Mouse (Mus musculus) bone marrow, adult 2 months (tissue): ENCODE measurements around the gene Rrp12. TPM values are rescaled to one million over a fixed set of nuclear protein-coding genes. Genes with fewer than 3 reads are reported as not detected.

Experiments
- H3K27ac ChIP-seq: fragments of 200-500 bp; 2 replicates; pipeline ENCODE4 v1.5.1; 2012; ENCODE audit warnings: low read depth, mild to moderate bottlenecking, control low read depth, inconsistent platforms, low read length; ENCODE audit not compliant: control insufficient read depth, poor library complexity, insufficient read depth
- H3K4me1 ChIP-seq: fragments of 200-500 bp; 2 replicates; pipeline ENCODE4 v1.6.1; 2011; ENCODE audit warnings: low read length; ENCODE audit not compliant: control insufficient read depth, insufficient read depth
- H3K4me3 ChIP-seq: fragments of 200-500 bp; replicated peaks from 2 replicates; pipeline ENCODE3; 2011; ENCODE audit warnings: mild to moderate bottlenecking, low read depth, low read length, control low read depth; ENCODE audit not compliant: control insufficient read depth
- CTCF ChIP-seq: fragments of 200-500 bp; IDR thresholded peaks from 2 replicates; pipeline ENCODE4 v1.5.1; 2011; ENCODE audit warnings: low read length, control low read depth; ENCODE audit not compliant: control insufficient read depth, insufficient read depth
- POLR2A ChIP-seq: fragments of 200-500 bp; IDR thresholded peaks from 2 replicates; pipeline ENCODE4 v1.6.1; 2011; ENCODE audit warnings: low read depth, mild to moderate bottlenecking, control low read depth, low read length, borderline replicate concordance; ENCODE audit not compliant: control insufficient read depth
- WGBS: fragments of 180-500 bp; shearing (Covaris S2); methylation state at CpG from one replicate; pipeline ENCODE4 v1.1.7; 2018; 5-methylcytosine and 5-hydroxymethylcytosine counted together
- polyA plus RNA-seq: library from polyadenylated mRNA; stranded (reverse); fragments of >200 nt; gene quantifications from 2 replicates; pipeline ENCODE4 v1.2.4, GENCODE M21; 2011; ENCODE audit warnings: low replicate concordance; ENCODE audit not compliant: missing spikeins, insufficient read depth, insufficient read length

Gene Rrp12
- polyA plus RNA-seq, 1 experiment: 12.5 TPM

DNA sequence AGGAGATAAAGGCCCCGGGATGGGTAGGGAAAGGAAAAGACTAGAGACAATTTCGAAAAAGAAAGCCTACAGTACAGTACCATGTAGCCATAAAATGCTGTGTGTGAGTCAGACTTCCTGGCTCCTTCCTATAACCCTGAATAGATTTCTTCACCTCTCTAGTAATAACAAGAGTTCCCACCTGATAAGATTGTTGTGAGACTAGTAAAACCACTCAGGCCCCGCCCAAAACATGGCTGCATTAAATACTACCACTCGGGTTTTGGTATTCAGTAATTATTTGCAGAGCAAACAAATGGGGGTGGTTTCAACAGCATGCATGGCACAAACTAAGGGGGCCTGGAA is 58.1 kb downstream of the Rrp12 start:
- Histone ChIP-seq H3K27ac (peak overlapping the region; percentile 32; the same call in 1 of the 2 replicates), H3K4me1 (peaks cover 3% of the 10 kb centered on the region; the same call in 1 of the 2 replicates), H3K4me3 (no peak overlapping the region)
- 38% methylated on average over 4 of the region's 4 CpGs for WGBS
- TF ChIP-seq CTCF: no peak
- TF ChIP-seq POLR2A: no peak

DNA sequence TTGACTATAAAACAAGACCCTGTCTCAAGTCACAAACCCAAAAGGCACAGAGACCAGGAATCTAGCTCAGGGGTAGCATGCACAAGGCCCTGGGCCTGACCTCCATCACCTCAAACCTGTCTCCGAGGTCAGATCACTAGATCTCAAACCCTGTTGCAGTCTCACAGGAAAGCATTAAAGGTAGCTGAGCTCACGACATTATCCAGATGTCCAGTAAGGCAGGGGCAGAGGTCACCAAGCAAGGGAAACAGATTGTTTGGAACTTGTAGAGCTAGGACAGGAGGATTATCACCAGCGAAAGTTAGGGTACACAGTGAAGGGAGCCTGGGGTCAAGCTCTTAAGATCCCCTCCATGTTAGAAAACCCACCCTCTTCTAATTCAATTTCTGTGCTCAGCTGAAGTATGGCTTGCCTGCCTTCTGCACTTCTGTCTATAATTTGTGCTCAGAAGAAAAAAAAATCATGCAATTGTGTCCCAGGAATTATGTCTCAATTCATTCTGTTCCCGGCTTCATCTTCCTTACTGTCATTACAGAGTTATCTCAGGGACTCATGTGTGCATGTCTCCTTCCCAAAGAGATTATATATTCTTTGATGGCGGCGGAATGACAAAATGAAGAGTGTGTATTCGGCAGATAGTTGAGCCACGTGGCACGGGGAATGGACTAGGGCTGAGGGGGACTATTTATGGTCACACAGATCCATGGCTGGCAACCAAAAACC is 58.6 kb downstream of the Rrp12 start:
- H3K4me1 ChIP-seq: peaks cover 3% of the 10 kb centered on the region
- peak overlapping the region; percentile 32; the same call in 1 of the 2 replicates for H3K27ac ChIP-seq
- 63% methylated on average over 9 of the region's 9 CpGs for WGBS
- no peak for TF ChIP-seq POLR2A
- TF ChIP-seq CTCF: no peak
- H3K4me3 ChIP-seq: no peak overlapping the region

DNA sequence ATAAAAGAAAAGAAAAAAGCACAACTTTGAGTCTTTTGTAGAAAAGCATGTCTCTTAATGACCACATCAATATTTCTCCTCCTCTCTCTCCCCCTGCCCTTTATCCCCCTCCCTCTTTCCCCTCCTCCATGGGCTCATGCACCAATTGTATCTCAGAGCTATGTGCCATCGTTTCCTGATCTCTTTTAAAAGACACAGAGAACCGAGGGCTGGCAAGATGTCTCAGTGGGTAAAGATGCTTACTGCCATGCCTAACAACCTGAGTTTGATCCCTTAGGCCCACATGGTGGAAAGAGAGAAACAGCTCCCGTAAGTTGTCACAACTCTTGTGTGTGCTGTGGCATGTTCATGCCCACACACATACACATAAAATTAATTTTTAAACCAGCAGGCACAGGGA is 59.3 kb downstream of the Rrp12 start:
- TF ChIP-seq POLR2A (no peak), CTCF (no peak)
- peaks cover 3% of the 10 kb centered on the region for H3K4me1 ChIP-seq
- WGBS: 66% methylated on average over 3 of the region's 3 CpGs
- no peak overlapping the region for H3K27ac ChIP-seq
- no peak overlapping the region for H3K4me3 ChIP-seq

DNA sequence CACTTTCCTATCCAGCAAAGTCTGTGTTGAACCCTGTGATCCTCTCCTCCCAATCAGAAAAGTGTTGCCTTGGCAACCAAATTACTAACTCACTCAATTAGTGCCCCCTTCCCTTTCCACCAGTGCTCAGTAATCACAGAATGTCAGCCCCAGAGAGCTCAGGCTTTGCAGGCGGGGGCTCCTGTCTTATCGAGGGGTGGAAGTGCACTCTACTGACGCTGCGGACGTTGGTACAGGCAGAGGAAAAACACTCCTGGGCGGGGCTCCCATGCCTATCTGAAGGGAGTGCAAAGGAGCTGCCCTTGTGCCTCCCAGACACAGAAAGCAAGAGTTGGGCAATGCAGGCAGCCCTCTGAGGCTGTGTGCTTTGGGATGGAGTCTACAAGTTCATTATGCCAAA is 60.2 kb downstream of the Rrp12 start:
- 9% methylated on average over 6 of the region's 6 CpGs for WGBS
- H3K4me3 ChIP-seq: no peak overlapping the region
- TF ChIP-seq CTCF (no peak), POLR2A (no peak)
- peaks cover 1% of the 10 kb centered on the region for H3K4me1 ChIP-seq
- H3K27ac ChIP-seq: no peak overlapping the region

DNA sequence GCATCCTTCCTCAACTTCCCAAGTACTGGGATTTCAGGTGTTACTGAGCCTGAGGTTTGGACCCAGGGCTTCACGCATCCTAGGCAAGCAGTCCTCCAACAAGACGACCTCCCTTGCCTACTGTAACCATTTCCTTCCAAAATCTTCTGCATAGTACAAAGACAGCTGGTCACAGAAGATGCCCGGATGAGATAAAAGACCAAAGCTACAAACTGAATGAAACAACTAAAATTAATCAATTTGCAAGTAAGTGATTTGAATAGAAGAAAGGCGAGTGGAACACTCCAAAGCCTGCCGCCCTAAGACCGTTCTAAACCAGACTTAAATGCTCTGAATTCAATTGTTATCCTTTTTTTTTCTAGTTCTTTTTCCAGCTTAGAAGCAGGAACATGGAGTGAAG is 60.6 kb downstream of the Rrp12 start:
- WGBS: 66% methylated on average over 6 of the region's 6 CpGs
- no peak for TF ChIP-seq CTCF
- TF ChIP-seq POLR2A: no peak
- no peak overlapping the region for H3K27ac ChIP-seq
- peaks cover 1% of the 10 kb centered on the region for H3K4me1 ChIP-seq
- no peak overlapping the region for H3K4me3 ChIP-seq

DNA sequence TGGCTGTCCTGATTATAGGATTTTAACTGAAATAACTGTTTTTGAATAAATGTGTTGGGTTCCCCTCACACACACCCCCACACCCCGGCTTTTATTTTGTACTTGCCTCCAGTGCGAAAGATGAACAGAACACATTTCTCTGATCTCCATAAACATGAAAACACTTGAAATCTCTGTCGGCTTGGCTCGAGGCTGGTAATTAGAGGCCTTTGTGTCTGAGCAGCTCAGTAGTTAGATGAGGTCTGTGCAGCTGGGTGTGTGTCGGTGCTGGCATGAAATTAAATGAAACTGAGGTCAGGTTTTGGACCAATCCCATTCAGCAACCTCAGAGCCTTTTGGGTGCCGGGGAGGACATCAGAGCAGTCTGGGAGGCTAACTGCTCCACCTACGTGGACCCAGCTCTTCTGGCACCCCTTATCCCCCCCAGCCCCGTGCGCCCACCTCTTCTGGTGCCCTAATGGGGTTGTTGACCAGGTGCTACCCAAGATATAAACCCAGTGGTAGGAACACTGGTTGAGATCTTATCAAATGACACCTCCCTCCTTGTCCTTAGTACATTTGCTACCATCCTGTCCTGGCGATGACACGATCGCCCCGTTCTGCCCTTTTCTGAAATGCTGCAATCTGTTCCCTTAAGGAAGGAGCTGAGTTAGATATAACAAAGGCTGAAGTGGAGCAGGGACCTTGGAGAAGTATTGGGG is 63.3 kb downstream of the Rrp12 start:
- peaks cover 1% of the 10 kb centered on the region for H3K4me1 ChIP-seq
- 64% methylated on average over 13 of the region's 13 CpGs for WGBS
- H3K27ac ChIP-seq: no peak overlapping the region
- no peak overlapping the region for H3K4me3 ChIP-seq
- TF ChIP-seq CTCF (no peak), POLR2A (no peak)

DNA sequence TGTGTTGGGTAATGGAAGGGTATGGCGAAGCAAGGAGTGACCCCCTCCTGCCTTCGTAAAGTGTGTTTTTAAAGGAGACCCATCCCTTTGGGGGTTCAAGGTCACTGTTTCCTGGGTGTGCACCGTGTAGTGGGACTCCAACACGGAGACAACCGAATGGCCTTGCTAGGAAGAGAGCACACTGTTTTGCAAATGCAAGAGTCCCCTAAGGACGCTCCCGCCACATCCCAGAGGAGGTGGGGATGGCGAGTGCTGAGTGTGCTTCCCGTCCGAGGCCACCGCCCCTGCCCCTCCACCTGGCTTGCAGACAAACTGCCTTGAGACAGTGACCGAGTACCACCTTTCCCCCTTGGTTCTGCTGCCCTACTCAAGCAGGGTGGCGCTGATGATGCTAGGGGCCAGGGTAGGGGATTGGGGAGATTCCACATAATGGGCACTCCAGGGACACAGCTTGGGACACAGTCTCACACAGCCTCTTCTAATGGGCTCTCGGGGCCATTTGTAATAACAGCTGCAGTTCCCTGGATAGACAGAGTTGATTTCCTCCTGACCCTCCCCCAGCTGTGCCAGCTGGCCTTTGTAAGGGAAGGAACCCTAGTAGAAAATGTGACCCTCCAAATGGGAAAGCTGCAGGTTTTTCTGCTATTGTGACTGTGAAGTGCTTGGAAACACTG is 64.1 kb downstream of the Rrp12 start:
- peaks cover 1% of the 10 kb centered on the region for H3K4me1 ChIP-seq
- WGBS: 42% methylated on average over 14 of the region's 14 CpGs
- H3K27ac ChIP-seq: no peak overlapping the region
- H3K4me3 ChIP-seq: peak overlapping the region; percentile 54
- no peak for TF ChIP-seq CTCF
- TF ChIP-seq POLR2A: no peak

DNA sequence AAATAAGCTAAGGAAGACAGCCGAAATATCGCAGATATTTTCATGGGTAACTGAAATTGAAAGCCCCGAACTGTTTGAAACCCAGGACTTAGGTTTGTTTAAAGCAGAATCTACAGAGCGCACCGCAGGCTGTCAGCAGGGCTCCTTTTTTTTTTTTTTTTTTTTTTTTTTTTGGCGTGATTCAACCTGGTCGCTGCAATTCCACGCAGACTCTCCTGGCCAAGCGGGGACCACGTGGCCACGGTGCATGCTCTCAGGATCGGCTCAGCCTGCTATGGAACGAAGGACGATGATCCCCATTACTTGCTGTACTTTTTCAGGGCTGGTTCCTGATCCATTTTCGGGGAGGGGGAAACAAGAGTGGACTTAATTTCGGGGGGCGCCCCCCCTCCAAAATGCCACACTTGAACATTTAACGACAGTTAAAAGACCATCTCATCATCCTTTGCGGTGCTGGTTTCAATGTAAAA is 64.8 kb downstream of the Rrp12 start:
- peak overlapping the region; percentile 88 for H3K4me3 ChIP-seq
- peak overlapping the region; percentile 98; the same call in 1 of the 2 replicates for H3K27ac ChIP-seq
- WGBS: 2% methylated on average over 19 of the region's 19 CpGs
- peaks cover 1% of the 10 kb centered on the region for H3K4me1 ChIP-seq
- TF ChIP-seq POLR2A: no peak
- TF ChIP-seq CTCF: no peak
